Mouse (Mus musculus) E14TG2a.4 (cell line): ENCODE results near the gene Nrm.

Experiments
- H3K27me3 ChIP-seq: 2 replicates; pipeline ENCODE4 v1.6.1; 2014; ENCODE audit warnings: low read length, control low read depth; ENCODE audit not compliant: insufficient read depth
- H3K36me3 ChIP-seq: 2 replicates; pipeline ENCODE4 v1.6.1; 2014; ENCODE audit warnings: low read length, control low read depth; ENCODE audit not compliant: insufficient read depth
- H3K4me1 ChIP-seq: replicated peaks from 2 replicates; pipeline ENCODE4 v1.6.1; 2014; ENCODE audit warnings: low read depth, low read length, control low read depth
- H3K4me3 ChIP-seq: replicated peaks from 2 replicates; pipeline ENCODE4 v1.5.1; 2014; ENCODE audit warnings: mild to moderate bottlenecking, low read length
- H3K9me3 ChIP-seq: 2 replicates; pipeline ENCODE4 v1.6.1; 2014; ENCODE audit warnings: low read length, control low read depth
- CTCF ChIP-seq: conservative IDR thresholded peaks from 2 replicates; pipeline ENCODE4 v1.5.1; 2014; ENCODE audit warnings: low read length
- NANOG ChIP-seq: IDR thresholded peaks from 2 replicates; pipeline ENCODE4 v1.6.1; 2014; ENCODE audit warnings: borderline replicate concordance, low read length, mixed read lengths
- POU5F1 ChIP-seq: IDR thresholded peaks from 2 replicates; pipeline ENCODE4 v1.6.1; 2014; ENCODE audit warnings: low read length, borderline replicate concordance

Nrm gene

DNA sequence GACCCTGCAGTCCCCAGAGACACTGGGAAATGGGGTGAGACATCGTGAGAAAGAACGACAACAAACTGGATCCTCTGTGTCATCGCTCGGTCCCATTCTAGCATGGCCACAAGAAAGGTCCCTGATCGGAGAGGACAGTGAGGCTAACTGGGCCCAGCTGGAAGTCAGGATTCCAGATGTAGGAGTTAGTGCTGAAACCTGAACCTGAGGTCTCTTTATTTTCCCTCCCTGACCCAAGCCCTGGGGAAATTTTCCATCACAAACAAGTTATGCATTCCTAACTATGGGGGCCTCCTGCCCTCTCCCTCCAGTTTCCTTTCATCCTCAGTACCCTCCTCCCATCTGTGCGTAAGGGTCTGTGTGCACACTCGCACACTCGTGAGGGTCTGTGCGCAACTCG is 43.9 kb upstream of the Nrm start:
- no peaks in the 10 kb centered on the region for H3K36me3 ChIP-seq
- peaks cover 62% of the 10 kb centered on the region for H3K4me1 ChIP-seq
- TF ChIP-seq CTCF (no peak), POU5F1 (no peak), NANOG (no peak)
- peaks cover 20% of the 10 kb centered on the region for H3K27me3 ChIP-seq
- no peaks in the 10 kb centered on the region for H3K9me3 ChIP-seq
- H3K4me3 ChIP-seq = no peak overlapping the region; the same call in 1 of the 2 replicates

DNA sequence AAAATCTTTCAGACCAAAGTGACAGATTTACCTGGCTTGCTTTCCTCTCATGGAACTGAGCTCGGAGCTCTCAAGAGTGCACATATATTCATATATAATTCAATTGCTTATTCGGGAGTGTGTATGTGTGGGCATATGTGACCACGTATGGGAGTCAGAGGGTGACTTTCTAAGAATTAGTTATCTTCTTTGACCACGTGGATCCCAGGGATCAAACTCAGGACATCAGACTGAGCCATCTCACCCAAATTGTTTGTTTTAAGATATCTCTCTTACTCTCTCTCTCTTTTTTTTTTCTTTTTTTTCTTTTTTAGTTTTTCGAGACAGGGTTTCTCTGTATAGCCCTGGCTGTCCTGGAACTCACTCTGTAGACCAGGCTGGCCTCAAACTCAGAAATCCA is 41.0 kb upstream of the Nrm start:
- Histone ChIP-seq H3K4me3 (no peak overlapping the region), H3K27me3 (peaks cover 15% of the 10 kb centered on the region), H3K9me3 (no peaks in the 10 kb centered on the region), H3K4me1 (peaks cover 56% of the 10 kb centered on the region), H3K36me3 (peaks cover 8% of the 10 kb centered on the region)
- TF ChIP-seq CTCF (no peak), NANOG (no peak), POU5F1 (no peak)

DNA sequence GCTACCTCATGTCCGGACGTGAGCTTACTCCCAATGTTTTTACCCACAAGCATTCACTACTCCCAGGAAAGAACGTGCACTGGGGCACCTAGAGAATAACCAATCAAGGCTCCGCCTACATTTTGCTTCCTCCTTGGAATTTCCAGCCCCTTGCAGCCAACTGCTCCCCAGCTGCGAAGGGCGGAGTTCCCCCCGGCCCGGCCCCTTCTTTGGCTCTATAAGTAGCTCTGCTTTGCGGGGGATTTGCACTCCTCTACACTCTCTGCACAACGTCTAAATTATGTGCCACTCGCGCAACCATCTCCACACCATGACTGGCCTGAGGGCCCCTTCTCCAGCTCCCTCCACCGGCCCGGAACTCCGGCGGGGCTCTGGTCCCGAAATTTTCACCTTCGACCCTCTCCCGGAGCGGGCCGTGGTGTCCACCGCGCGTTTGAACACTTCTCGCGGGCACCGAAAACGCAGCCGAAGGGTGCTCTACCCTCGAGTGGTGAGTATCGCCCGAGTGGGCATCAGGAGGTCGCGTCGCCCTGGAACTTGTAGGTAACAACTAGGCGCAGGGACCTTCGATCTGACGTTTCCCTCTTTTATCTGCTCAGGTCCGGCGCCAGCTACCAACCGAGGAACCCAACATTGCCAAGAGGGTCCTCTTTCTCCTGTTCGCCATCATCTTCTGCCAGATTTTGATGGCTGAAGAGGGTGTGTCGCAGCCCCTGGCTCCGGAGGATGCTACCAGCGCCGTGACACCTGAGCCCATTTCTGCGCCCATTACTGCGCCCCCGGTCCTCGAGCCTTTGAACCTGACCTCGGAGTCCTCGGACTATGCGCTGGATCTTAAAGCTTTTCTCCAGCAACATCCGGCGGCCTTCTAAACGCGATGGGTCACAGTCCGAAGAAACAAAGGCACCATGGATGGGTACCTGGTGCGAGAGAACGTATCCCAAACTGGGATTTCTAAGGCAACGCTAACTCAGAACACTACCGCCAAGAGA is 39.4 kb upstream of the Nrm start, which contains the start of gene Ier3:
Gene Ier3 (plus strand): TSS at position 246 of the 992 bp plus-strand sequence.
- H3K9me3 ChIP-seq = no peaks in the 10 kb centered on the region
- peaks cover 24% of the 10 kb centered on the region for H3K36me3 ChIP-seq
- TF ChIP-seq NANOG (no peak), POU5F1 (no peak), CTCF (no peak)
- peaks cover 15% of the 10 kb centered on the region for H3K27me3 ChIP-seq
- H3K4me3 ChIP-seq = peak within 1 kb of the TSS; percentile 88
- H3K4me1 ChIP-seq = peaks cover 48% of the 10 kb centered on the region

DNA sequence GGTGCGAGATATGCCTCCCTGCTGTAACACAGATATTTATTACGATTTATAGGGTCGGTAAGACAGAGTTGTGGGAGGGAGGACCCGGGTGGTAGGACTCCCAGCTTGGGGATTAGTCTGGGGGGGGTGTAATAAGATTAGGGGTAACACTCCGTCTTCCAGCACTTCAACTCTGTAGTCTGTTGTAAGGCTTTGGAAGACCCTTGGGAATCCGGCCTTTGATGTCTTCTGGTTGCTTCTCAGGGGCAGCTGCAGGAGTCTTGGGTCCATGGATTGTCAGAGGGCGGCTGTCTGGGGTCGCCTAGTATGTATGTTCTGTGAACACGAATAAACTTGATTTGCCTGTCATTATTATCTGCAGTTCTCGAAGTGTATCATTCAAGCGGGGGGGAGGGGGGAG is 38.6 kb upstream of the Nrm start:
- H3K9me3 ChIP-seq = no peaks in the 10 kb centered on the region
- TF ChIP-seq POU5F1 (no peak), NANOG (no peak), CTCF (no peak)
- H3K27me3 ChIP-seq = peaks cover 15% of the 10 kb centered on the region
- H3K36me3 ChIP-seq = peaks cover 32% of the 10 kb centered on the region
- H3K4me3 ChIP-seq = peak overlapping the region; percentile 88
- peaks cover 41% of the 10 kb centered on the region for H3K4me1 ChIP-seq

DNA sequence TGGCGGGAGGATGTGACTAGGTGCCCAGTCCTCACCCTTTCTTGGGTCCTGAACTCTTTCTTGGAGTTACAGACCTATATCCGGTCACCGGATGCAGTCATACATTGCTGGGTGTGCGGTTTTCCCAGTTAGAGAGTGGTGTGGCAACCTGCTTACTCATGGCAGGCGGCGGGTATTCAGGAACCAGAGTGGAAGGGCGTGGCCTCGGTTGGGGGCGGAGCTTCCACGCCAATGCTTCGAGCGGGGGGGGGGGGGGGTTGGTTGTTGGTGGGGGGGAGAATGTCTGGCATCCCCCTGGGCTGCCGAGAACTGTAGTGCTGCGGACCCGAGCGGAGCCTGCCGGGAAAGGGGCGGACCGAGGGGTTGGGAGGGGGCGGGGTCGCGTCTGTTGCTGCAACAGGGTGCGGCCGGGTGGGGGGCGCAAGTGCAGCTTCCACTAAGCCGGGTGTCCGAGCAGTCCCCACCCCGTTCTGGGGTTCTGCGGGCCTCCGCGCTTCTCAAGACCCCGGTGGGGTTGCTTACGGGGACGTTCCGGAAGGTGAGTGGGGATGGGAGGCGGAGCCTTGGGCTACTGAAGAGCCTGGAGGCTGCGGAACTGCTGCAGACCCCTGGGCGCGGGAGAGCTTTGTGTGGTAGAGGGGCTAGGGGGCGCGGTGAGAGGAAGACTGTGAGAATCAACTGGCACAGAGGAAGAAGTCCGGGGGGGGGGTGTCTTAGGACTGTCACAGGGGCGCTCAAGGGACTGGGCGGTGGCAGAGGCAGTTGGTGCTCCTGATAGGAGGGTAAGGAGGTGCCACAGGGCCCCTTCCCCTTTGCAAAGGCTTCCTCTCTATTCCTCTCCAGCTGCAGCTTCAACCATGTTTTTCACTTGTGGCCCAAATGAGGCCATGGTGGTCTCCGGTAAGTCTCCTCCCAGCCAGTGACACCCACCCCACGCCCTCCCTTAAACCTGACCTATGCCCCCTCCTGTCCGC is 37.9 kb upstream of the Nrm start, which contains the start of gene Flot1:
Gene Flot1 (plus strand): TSS at position 267 of the 974 bp plus-strand sequence.
- TF ChIP-seq NANOG (no peak), CTCF (no peak), POU5F1 (no peak)
- peaks cover 35% of the 10 kb centered on the region for H3K36me3 ChIP-seq
- H3K27me3 ChIP-seq = peaks cover 15% of the 10 kb centered on the region
- H3K9me3 ChIP-seq = no peaks in the 10 kb centered on the region
- peak within 1 kb of the TSS; percentile 88 for H3K4me3 ChIP-seq
- peaks cover 37% of the 10 kb centered on the region for H3K4me1 ChIP-seq

DNA sequence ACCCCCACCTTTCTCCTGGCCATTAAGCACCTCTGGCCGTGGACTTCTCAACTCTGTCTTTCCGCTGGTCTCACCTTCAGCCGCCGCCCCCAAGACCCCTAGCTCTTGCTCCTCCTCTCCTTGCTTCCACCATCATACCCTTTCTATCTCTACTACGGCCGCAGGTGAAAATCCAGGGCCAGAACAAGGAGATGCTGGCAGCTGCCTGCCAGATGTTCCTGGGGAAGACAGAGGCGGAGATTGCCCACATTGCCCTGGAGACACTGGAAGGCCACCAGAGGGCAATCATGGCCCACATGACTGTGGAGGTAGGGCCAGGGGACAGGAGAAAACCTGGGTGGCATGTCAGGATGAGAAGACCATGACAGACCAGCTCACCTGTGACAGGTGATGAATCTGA is 36.7 kb upstream of the Nrm start:
- Histone ChIP-seq H3K36me3 (peaks cover 36% of the 10 kb centered on the region), H3K4me1 (peaks cover 44% of the 10 kb centered on the region), H3K9me3 (no peaks in the 10 kb centered on the region), H3K4me3 (peak overlapping the region; percentile 84), H3K27me3 (peaks cover 14% of the 10 kb centered on the region)
- no peak for TF ChIP-seq NANOG
- TF ChIP-seq CTCF = no peak
- no peak for TF ChIP-seq POU5F1

DNA sequence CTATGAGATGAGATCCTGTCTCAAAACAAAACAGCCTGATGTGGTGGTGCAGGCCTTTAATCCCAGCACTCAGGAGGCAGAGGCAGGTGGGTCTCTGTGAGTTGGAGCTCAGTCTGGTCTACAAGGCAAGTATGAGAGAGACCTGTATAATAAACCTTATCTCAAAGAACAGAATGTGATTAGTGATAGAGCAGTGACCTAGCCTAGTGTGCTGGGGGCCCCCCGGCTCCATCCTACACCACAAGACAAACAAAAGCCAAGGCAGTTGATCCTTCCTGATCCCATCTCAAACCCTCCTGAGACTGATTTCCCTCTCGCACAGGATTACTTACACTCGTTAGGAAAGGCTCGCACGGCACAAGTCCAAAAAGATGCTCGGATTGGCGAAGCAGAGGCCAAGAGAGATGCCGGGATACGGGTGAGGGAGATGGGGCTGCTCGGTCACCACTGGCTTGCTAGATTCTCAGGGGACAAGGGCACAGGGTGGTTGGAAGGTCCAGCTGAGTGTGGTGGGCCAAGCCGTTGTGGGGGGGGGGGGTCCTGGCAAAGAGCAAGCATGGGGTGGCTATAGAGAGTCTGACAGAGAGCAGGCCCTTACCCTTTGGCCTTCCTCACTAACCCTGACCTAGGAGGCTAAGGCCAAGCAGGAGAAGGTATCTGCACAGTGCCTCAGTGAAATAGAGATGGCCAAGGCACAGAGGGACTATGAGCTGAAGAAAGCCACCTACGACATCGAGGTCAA is 35.8 kb upstream of the Nrm start:
- TF ChIP-seq CTCF (no peak), POU5F1 (no peak), NANOG (no peak)
- Histone ChIP-seq H3K27me3 (peaks cover 7% of the 10 kb centered on the region), H3K9me3 (no peaks in the 10 kb centered on the region), H3K4me3 (no peak overlapping the region), H3K4me1 (peaks cover 51% of the 10 kb centered on the region), H3K36me3 (peaks cover 38% of the 10 kb centered on the region)

DNA sequence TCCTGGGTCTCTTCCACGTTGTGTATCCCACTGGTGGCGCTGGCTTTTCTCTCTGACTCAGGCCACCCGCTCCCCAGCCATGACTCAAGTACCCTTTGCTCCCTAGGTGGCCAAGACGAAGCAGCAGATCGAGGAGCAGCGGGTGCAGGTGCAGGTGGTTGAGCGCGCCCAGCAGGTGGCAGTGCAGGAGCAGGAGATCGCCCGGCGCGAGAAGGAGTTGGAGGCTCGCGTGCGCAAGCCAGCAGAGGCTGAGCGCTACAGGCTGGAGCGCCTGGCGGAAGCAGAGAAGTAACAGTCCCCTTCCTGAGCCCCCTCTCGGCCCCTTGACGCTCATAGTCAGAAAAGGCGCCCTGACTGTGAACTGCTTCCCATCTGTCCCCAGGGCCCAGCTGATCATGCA is 31.4 kb upstream of the Nrm start:
- peaks cover 77% of the 10 kb centered on the region for H3K36me3 ChIP-seq
- TF ChIP-seq CTCF (peak; percentile 51), NANOG (no peak)
- H3K4me1 ChIP-seq = peaks cover 33% of the 10 kb centered on the region

More for the DNA sequence above, 31.4 kb upstream of the Nrm start:
- Histone ChIP-seq H3K9me3 (no peaks in the 10 kb centered on the region), H3K4me3 (peak overlapping the region; percentile 26; the same call in 1 of the 2 replicates), H3K27me3 (no peaks in the 10 kb centered on the region)
